Mouse (Mus musculus) embryonic facial prominence, embryonic 11.5 days (tissue): Measurements from ENCODE around the gene Abcb1b. TPM values are rescaled to one million over a fixed set of nuclear protein-coding genes. Genes with fewer than 3 reads are reported as not detected.

Experiments
- ATAC-seq: fragments of 200-750 bp; cut with Nextera tagmentation; replicated peaks from 2 replicates; pipeline ENCODE4 v1.8.0; 2017; ENCODE audit warnings: low read depth; ENCODE audit not compliant: insufficient number of reproducible peaks, low FRiP score, low TSS enrichment
- DNase-seq: peaks from one replicate; pipeline ENCODE4 v3.0.0-alpha.2; 2015; ENCODE audit warnings: low spot score
- H3K27ac ChIP-seq: fragments of 300-500 bp; sonication (generic); replicated peaks from 2 replicates; pipeline ENCODE4 v1.5.1; 2014; ENCODE audit warnings: mild to moderate bottlenecking, low read depth, low read length, control low read depth
- H3K27me3 ChIP-seq: fragments of 300-500 bp; sonication (generic); 2 replicates; pipeline ENCODE4 v1.6.1; 2014; ENCODE audit warnings: mild to moderate bottlenecking, low read length, moderate library complexity, mixed read lengths; ENCODE audit not compliant: control insufficient read depth, insufficient read depth
- H3K36me3 ChIP-seq: fragments of 300-500 bp; sonication (generic); replicated peaks from 2 replicates; pipeline ENCODE4 v1.6.1; 2014; ENCODE audit warnings: low read depth, mild to moderate bottlenecking, low read length, moderate library complexity, mixed read lengths; ENCODE audit not compliant: control insufficient read depth, insufficient read depth
- H3K4me1 ChIP-seq: fragments of 300-500 bp; sonication (generic); 2 replicates; pipeline ENCODE4 v1.6.1; 2014; ENCODE audit warnings: low read length, mixed read lengths; ENCODE audit not compliant: control insufficient read depth, insufficient read depth
- H3K4me2 ChIP-seq: fragments of 300-500 bp; sonication (generic); 2 replicates; pipeline ENCODE4 v1.6.1; 2014; ENCODE audit warnings: low read depth, mild to moderate bottlenecking, control low read depth, low read length, moderate library complexity
- H3K4me3 ChIP-seq: fragments of 300-500 bp; sonication (generic); 2 replicates; pipeline ENCODE4 v1.5.1; 2014; ENCODE audit warnings: low read depth, low read length, control low read depth
- H3K9ac ChIP-seq: fragments of 300-500 bp; sonication (generic); replicated peaks from 2 replicates; pipeline ENCODE4 v1.6.1; 2014; ENCODE audit warnings: mild to moderate bottlenecking, control low read depth, low read length
- H3K9me3 ChIP-seq: fragments of 300-500 bp; sonication (generic); replicated peaks from 2 replicates; pipeline ENCODE4 v1.6.1; 2016; ENCODE audit warnings: mild to moderate bottlenecking, low read length, inconsistent platforms, mixed read lengths; ENCODE audit not compliant: control insufficient read depth
- WGBS: fragments of 180-500 bp; shearing (Covaris S2); extraction: QIAGEN DNeasy Blood & Tissue Kit; methylation state at CpG from one replicate; pipeline ENCODE4 v1.1.7; 2014; 5-methylcytosine and 5-hydroxymethylcytosine counted together
- polyA plus RNA-seq: library from polyadenylated mRNA; unstranded; fragments of >200 nt; fragmentation: Nextera tagmentation; extraction: Ambion mirVana; gene quantifications from 2 replicates; pipeline ENCODE4 v1.2.1, GENCODE M21; 2014

Abcb1b gene
- 0.74 and 0.77 TPM in 2 replicates for polyA plus RNA-seq

DNA sequence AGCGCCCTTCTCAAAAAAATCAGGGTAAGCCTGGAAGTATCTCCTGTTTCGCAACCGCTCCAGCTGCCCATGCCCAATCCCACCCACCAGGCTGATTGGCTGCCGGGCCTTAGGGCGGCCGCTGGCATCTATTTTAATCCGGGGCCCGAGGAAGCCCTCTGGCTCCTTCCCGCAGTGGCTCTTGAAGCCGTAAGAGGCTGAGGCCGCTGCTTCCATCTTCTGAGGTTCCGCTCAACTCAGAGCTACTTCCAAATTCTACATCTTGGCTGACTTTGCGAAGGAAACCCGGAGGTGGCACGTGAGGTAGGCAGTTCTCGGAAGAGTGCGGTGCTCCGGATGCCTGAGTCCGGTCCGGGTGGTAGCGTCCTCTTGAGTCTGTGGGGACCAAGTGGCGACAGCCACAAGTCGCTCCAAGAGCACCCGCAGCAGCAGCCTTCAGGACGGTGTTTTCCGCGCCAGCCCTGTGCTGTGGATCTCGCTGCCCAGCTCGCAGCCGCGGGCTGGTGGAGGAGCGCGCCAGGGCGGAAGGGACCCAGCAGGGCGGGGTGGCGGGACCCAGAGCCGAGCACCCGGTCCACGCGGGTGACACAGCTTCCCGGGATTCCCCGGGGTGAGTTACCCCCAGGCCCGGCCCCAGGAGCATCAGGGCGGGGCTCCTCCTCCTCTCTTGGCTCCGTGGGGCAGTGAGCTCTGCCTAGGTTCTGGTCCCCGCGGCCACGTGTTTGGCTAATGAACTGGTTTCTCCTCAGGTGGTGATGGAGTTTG is at the start of gene Abcb1b:
Gene Abcb1b, plus strand, starts transcription at position 161 of the 765 bp plus-strand sequence.
- DNase-seq (peak; percentile 63), ATAC-seq (peak; percentile 84)
- Histone ChIP-seq H3K4me1 (no peaks in the 10 kb centered on the region), H3K36me3 (no peaks in the 10 kb centered on the region), H3K27ac (no peak within 1 kb of the TSS), H3K4me3 (peak within 1 kb of the TSS; percentile 48), H3K27me3 (no peaks in the 10 kb centered on the region), H3K4me2 (peak within 1 kb of the TSS; percentile 92), H3K9ac (peak within 1 kb of the TSS; percentile 58), H3K9me3 (no peaks in the 10 kb centered on the region)
- under 1% methylated on average over 43 of the region's 48 CpGs for WGBS

DNA sequence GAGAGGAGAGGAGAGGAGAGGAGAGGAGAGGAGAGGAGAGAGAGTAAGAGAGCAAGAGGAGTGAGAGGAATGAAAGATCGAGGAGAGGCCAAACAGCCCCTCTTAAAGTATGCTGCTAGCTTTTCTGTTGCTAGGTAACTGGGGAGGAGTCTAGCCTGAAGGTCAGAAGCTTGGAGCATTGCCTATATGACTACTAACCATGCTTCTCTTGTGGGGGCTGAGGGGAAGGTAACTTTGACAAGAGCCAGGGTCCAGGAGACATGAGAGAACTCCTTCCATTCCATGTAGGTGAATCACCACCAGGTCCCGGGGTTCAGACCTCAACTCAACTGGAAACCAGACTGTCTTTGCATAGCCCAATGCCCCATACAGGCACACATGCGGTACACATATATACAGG is 25.1 kb upstream of the Abcb1b start:
- Histone ChIP-seq H3K27me3 (no peaks in the 10 kb centered on the region), H3K4me3 (no peak overlapping the region), H3K9ac (no peak overlapping the region), H3K4me1 (no peaks in the 10 kb centered on the region), H3K36me3 (no peaks in the 10 kb centered on the region), H3K4me2 (no peak overlapping the region), H3K9me3 (no peaks in the 10 kb centered on the region), H3K27ac (no peak overlapping the region)
- DNase-seq (no peak), ATAC-seq (no peak)
- WGBS, result 74% methylated on average over 3 of the region's 3 CpGs

DNA sequence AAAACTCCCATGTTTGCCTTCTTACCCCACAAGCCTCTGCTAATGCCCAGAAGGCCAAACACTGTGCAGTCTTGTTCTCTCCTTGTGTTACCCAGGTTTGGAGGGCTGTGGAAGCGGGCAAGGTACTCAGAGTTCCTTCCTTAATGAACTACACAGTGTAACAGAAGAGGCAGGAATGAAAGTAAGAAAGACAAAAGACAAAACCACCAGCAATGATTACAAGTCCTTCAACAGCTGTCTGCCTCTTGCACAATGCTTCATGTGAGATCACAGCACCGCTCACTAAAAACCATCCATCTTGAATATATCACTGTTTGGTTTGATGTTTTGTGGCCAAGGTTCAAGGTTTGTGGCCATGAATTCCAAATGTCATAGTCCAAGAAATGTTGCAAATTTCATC is 19.6 kb upstream of the Abcb1b start:
- Histone ChIP-seq H3K36me3 (no peaks in the 10 kb centered on the region), H3K9me3 (no peaks in the 10 kb centered on the region), H3K9ac (no peak overlapping the region), H3K4me3 (no peak overlapping the region), H3K4me2 (no peak overlapping the region), H3K27me3 (no peaks in the 10 kb centered on the region), H3K4me1 (no peaks in the 10 kb centered on the region), H3K27ac (no peak overlapping the region)
- no peak for DNase-seq
- no peak for ATAC-seq
- WGBS, result 77% methylated on average over 2 of the region's 2 CpGs

DNA sequence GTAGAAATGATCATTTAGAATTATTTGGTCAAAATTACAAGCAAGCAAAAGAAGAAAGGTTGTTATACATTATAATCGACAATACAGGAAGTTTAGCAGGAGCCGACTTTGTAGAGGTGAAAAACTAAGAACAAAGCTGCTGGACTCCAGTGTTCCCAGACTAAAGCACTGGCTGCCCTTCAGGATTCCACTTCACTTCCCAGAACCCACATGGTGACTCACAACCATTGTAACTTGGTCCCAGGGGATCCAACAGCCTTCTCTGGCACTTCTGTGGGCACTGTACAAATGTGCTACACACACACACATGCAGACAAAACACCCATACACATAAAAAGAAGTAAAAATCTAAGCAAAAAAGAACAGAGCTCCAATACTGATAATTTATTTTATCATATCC is 19.2 kb upstream of the Abcb1b start:
- Histone ChIP-seq H3K4me3 (no peak overlapping the region), H3K36me3 (no peaks in the 10 kb centered on the region), H3K27me3 (no peaks in the 10 kb centered on the region), H3K9ac (no peak overlapping the region), H3K9me3 (no peaks in the 10 kb centered on the region), H3K4me1 (no peaks in the 10 kb centered on the region), H3K4me2 (no peak overlapping the region), H3K27ac (no peak overlapping the region)
- WGBS, result 93% methylated on average over 2 of the region's 2 CpGs
- ATAC-seq, result no peak
- no peak for DNase-seq

DNA sequence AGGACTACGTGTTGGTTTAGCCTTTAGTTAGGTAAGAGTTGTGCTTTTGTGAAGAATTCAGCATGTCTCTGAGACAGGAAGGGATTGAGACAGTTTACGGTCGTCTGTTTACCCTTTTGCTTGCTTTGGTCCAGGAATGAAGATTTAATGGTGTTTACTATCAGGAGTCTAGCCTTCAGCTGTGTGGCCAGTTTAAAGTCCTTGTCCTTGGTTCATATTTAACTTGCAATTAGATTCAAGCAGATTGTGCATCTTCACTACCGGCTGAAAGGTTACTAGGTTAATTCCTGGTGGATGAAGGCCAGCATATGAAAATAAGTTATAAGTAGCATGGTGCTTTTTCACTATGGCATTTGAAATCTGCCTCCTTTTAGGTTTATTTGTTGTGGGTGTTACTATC is 5.7 kb upstream of the Abcb1b start:
- H3K27me3 ChIP-seq, result no peaks in the 10 kb centered on the region
- H3K4me3 ChIP-seq, result no peak overlapping the region
- no peak overlapping the region for H3K9ac ChIP-seq
- no peak overlapping the region for H3K27ac ChIP-seq
- no peak overlapping the region for H3K4me2 ChIP-seq
- DNase-seq (no peak), ATAC-seq (no peak)
- H3K36me3 ChIP-seq, result no peaks in the 10 kb centered on the region
- WGBS, result 82% methylated on average over 4 of the region's 4 CpGs
- H3K9me3 ChIP-seq, result no peaks in the 10 kb centered on the region
- H3K4me1 ChIP-seq, result no peaks in the 10 kb centered on the region

DNA sequence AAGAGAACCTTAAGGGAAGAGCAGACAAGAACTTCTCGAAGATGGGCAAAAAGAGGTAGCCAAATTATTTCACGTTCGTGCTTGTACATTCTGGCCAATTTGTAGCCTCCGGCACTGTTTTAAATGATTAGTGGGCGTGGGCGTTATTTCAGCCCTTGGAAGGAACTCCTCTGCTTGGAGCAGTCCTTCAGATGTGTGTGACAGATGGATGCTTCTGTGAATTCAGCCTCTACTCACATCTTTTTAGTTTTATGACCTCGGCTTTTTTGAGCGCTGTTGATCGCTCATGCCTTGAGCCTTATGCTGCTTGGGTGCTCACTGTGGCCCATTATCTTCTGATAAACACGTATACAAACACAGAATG is 787 bp downstream of the Abcb1b start:
- DNase-seq (no peak), ATAC-seq (no peak)
- Histone ChIP-seq H3K4me3 (peak overlapping the region; percentile 48), H3K4me1 (no peaks in the 10 kb centered on the region), H3K27me3 (no peaks in the 10 kb centered on the region), H3K36me3 (no peaks in the 10 kb centered on the region), H3K27ac (no peak overlapping the region), H3K9me3 (no peaks in the 10 kb centered on the region), H3K4me2 (peak overlapping the region; percentile 92), H3K9ac (no peak overlapping the region)
- WGBS, result 28% methylated on average over 10 of the region's 10 CpGs

DNA sequence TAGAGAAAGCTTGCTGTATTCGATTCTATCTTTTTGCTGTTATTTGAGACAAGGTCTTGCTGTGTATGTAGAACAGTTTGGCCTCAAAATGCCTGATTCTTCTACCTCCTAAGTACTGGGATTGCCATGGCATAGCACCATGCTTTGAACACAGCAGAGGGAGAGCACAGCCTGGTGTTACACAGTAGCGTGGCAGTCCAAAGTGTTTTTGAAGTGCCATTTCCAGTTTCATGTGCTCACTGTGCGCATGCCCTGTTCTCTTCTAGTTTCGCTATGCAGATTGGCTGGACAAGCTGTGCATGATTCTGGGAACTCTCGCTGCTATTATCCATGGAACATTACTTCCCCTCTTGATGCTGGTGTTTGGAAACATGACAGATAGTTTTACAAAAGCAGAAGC is 7.8 kb downstream of the Abcb1b start:
- H3K36me3 ChIP-seq, result no peaks in the 10 kb centered on the region
- H3K27ac ChIP-seq, result no peak overlapping the region
- H3K4me2 ChIP-seq, result no peak overlapping the region
- H3K27me3 ChIP-seq, result no peaks in the 10 kb centered on the region
- no peaks in the 10 kb centered on the region for H3K9me3 ChIP-seq
- H3K4me3 ChIP-seq, result no peak overlapping the region
- 91% methylated on average over 5 of the region's 5 CpGs for WGBS
- no peak overlapping the region for H3K9ac ChIP-seq
- H3K4me1 ChIP-seq, result no peaks in the 10 kb centered on the region
- no peak for ATAC-seq
- DNase-seq, result no peak

DNA sequence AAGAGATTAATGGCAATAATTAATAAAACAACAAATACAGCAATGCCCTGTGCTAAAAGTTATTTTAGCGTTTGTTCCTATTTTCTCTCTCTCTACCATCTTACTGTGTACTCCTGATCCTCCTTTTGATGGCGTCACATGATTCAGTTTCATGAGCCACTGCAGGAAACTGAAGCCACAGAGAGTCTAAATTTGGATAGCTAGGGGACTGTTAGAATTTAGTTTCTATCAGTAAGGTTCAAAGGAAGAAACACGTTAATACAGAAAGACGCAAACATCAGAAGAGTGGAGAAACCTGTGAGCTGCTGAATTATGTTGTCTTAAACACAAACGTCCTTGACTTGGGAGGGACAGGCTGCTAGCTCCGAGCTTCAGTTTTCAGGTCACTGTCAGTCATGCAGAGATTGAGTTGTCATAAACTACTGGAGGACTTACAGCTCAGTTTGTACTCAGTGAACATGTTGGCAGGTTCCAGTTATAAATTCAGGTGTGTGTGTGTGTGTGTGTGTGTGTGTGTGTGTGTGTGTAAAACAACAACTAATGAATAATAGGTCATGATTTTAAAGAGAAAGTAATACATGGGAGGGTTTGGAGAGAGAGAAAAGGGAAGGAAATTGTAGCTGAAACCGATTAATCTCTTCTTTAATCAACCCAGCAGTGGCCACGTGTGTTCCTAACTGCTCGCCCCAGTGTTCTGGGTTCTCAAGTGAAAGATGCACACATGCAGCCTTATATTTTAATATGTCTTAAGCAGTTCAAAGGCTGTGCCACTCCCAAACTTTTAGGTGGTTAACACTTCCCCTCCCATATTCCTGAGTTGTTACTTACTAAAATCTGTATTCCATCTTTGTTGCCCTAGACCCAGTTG is 9.4 kb downstream of the Abcb1b start:
- no peaks in the 10 kb centered on the region for H3K9me3 ChIP-seq
- ATAC-seq, result no peak
- no peak overlapping the region for H3K9ac ChIP-seq
- no peak overlapping the region for H3K27ac ChIP-seq
- no peak for DNase-seq
- no peak overlapping the region for H3K4me2 ChIP-seq
- no peak overlapping the region for H3K4me3 ChIP-seq
- H3K36me3 ChIP-seq, result no peaks in the 10 kb centered on the region
- H3K27me3 ChIP-seq, result no peaks in the 10 kb centered on the region
- H3K4me1 ChIP-seq, result no peaks in the 10 kb centered on the region
- WGBS, result 81% methylated on average over 9 of the region's 9 CpGs
